Comparison of ENCODE assay signal across 17 mouse cellular contexts in the genomic region with DNA sequence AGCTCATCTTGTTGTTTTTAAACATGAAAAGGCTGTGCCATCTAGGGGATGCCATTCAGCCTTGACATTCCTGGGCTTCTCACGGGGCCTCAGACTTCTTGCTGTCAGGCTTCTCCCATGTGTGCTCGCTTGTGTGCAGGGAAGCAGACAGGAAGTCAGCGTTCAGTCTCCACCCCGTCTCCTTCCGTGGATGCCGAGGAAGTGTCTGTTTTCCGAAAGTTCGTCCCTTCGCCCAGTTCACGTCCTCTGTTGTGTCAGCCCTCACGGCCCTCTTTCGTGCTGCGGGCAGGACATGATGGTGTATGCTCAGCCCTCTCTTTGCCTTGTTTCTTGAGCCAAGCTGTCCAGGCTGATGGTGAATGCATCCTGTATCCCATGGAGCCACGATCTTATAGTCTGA.
A peak's percentile ranks its signal among the peaks of the same experiment; 100 is the strongest.
DNase-seq lines count a peak whose midpoint lies in the region; ATAC-seq lines count a peak whose summit lies in the region.
"Had no signal": no experiment of that assay in that cellular context is flagged by ENCODE, and none has a peak within 500 bp of the region (broad histone marks: within the 10 kb centered on the region; RNA-seq: fewer than 3 reads in every experiment).

No protein-coding gene starts in this region.

- no peaks in the 10 kb centered on the region for H3K4me1 ChIP-seq in kidney, embryonic 15.5 days
- peaks cover 4% of the 10 kb centered on the region; the same call in 1 of the 2 replicates for H3K4me1 ChIP-seq in limb, embryonic 12.5 days (replicated peaks)
- H3K4me1 ChIP-seq: stomach, embryonic 15.5 days had no signal

- WGBS in kidney, embryonic 15.5 days: 74% methylated on average over 14 of the region's 14 CpGs
- WGBS in limb, embryonic 12.5 days: 89% methylated on average over 14 of the region's 14 CpGs

- peak; percentile 14 to 47 for DNase-seq in adrenal gland, adult (ENCODE audit: inconsistent age in 2 of 2, low spot score in 1 of 2)
- no peak for DNase-seq in adrenal gland, postnatal 4 days (ENCODE audit: low spot score in 2 of 2)
- peak; percentile 9 for DNase-seq in kidney, adult 18-20 months
- peak; percentile 33 to 64 for DNase-seq in lung, postnatal 4 days
- no peak for DNase-seq in layer of hippocampus, adult 8-10 months (ENCODE audit: low spot score in 2 of 2)
- DNase-seq: cerebellum, adult 9-11 months; liver; thymus, postnatal 14 days had no signal

- no peaks in the 10 kb centered on the region for H3K9me3 ChIP-seq in kidney, embryonic 15.5 days (replicated peaks)
- H3K9me3 ChIP-seq in limb, embryonic 12.5 days: no peaks in the 10 kb centered on the region
- H3K9me3 ChIP-seq: heart, embryonic 13.5 days; stomach, embryonic 15.5 days had no signal

- H3K9ac ChIP-seq in kidney, embryonic 15.5 days: no peak overlapping the region
- no peak overlapping the region for H3K9ac ChIP-seq in limb, embryonic 12.5 days (replicated peaks)
- H3K9ac ChIP-seq: heart, embryonic 13.5 days; hindbrain, embryonic 14.5 days; stomach, embryonic 15.5 days had no signal

- H3K36me3 ChIP-seq in kidney, embryonic 15.5 days: peaks cover 61% of the 10 kb centered on the region
- H3K36me3 ChIP-seq in limb, embryonic 12.5 days: peaks cover 47% of the 10 kb centered on the region
- H3K36me3 ChIP-seq: stomach, embryonic 15.5 days had no signal

- no peak overlapping the region for H3K4me2 ChIP-seq in kidney, embryonic 15.5 days
- no peak overlapping the region for H3K4me2 ChIP-seq in limb, embryonic 12.5 days
- H3K4me2 ChIP-seq: heart, embryonic 13.5 days; hindbrain, embryonic 14.5 days; stomach, embryonic 15.5 days had no signal

- no peak overlapping the region for H3K27ac ChIP-seq in kidney, embryonic 15.5 days
- 0 out of 2 replicates have a peak overlapping the region, but pooled peaks have one; percentile 1 for H3K27ac ChIP-seq in limb, embryonic 12.5 days
- H3K27ac ChIP-seq: heart, embryonic 13.5 days; hindbrain, embryonic 14.5 days; left cerebral cortex, adult 2 months; stomach, embryonic 15.5 days had no signal

- H3K4me3 ChIP-seq in kidney, embryonic 15.5 days (replicated peaks): no peak overlapping the region
- H3K4me3 ChIP-seq in limb, embryonic 12.5 days (replicated peaks): no peak overlapping the region
- H3K4me3 ChIP-seq: heart, embryonic 13.5 days; left cerebral cortex, adult 2 months; stomach, embryonic 15.5 days had no signal

- no peak for ATAC-seq in kidney, embryonic 15.5 days (replicated peaks; ENCODE audit: low FRiP score)
- ATAC-seq in limb, embryonic 12.5 days (ENCODE audit: insufficient number of reproducible peaks, insufficient read depth, low FRiP score, low TSS enrichment, low read depth): no peak
- ATAC-seq in erythroid progenitor cell, adult 5-6 weeks (replicated peaks; ENCODE audit: low FRiP score, poor library complexity, severe bottlenecking): no peak
- ATAC-seq: activated CD4-positive, CD25-positive, alpha-beta regulatory T cell, adult 4 months had no signal

- no peaks in the 10 kb centered on the region for H3K27me3 ChIP-seq in kidney, embryonic 15.5 days
- no peaks in the 10 kb centered on the region for H3K27me3 ChIP-seq in limb, embryonic 12.5 days
- H3K27me3 ChIP-seq: CH12.LX; stomach, embryonic 15.5 days had no signal

Comparison
In these comparisons a context has a peak if more than half of its experiments do, and no peak if none do; other contexts are left out.
1. DNase-seq: peak in adrenal gland, adult (2 of 2), kidney, adult 18-20 months (single experiment) and lung, postnatal 4 days (2 of 2); none in adrenal gland, postnatal 4 days (0 of 2) and layer of hippocampus, adult 8-10 months (0 of 2).